Mouse (Mus musculus) bone marrow macrophage, adult 2 months (primary cell): Measurements from ENCODE around the gene Dab1.

Source experiments
- CTCF ChIP-seq: IDR thresholded peaks from 2 replicates; pipeline ENCODE4 v1.5.1; 2012; ENCODE audit warnings: low read depth, mild to moderate bottlenecking, low read length, moderate library complexity
- POLR2A ChIP-seq: IDR thresholded peaks from 2 replicates; pipeline ENCODE4 v1.6.1; 2012; ENCODE audit warnings: mild to moderate bottlenecking, low read depth, low read length, borderline replicate concordance

DNA sequence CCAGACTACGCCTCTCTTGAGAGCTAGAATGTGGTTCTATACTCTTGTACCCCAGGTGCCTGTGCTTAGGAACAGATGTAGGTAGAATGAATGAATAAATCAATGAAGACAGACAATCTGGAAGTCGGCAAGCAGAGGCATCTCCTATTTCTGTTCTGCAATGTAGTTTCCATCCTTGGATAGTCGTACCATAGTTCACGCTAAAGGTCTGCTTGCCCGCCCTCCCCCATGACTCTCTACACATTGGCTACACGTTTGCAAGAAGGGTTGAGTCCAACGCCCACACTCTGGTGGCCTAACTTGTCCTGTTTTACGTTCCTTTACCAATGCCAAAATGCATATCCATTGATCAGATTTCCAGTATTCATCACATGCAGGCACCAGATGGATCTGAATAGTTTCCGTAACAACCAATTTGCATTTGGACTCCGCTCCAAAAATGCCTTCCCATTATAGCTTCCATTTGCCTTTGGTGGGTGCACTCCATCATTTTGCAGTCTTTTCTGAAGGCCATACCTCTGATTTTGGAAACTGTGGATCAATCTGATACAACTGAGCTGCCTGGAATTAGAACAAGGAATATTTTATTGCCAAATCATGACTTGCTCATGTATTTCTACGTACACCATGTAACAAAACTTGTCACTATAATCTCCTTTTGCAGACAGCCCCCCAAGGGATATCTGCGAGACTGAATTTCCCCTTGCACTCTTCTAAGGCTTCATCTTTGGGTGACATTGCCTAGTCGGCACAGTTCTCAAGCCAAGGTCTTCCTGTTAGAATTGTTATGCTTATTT is 494.2 kb downstream of the Dab1 start:
- TF ChIP-seq POLR2A (no peak), CTCF (no peak)
